Mouse (Mus musculus): ENCODE measurements around the gene Aco2. TPM values are rescaled to one million over a fixed set of nuclear protein-coding genes. Genes with fewer than 3 reads are reported as not detected.

Gene Aco2
- polyA plus RNA-seq, 1 experiment from 2014 or later, result 165 TPM

GRCm38 (mm10) chr15:81956457-81956856 lies 84.3 kb downstream of the Aco2 start:
- H3K9me3 ChIP-seq (ENCODE audit: control insufficient read depth, low read length), result no peaks in the 10 kb centered on the region
- H3K27ac ChIP-seq (ENCODE audit: low read depth, low read length), result no peak overlapping the region
- DNase-seq (ENCODE audit: low spot score, missing footprints) (peak; percentile 94), ATAC-seq (ENCODE audit: low FRiP score) (no peak)
- H3K27me3 ChIP-seq (ENCODE audit: control insufficient read depth, insufficient read depth, low read length), result no peaks in the 10 kb centered on the region
- peaks cover 2% of the 10 kb centered on the region for H3K4me1 ChIP-seq (ENCODE audit: control insufficient read depth, insufficient read depth, low read length)
- H3K9ac ChIP-seq (ENCODE audit: low read length), result no peak overlapping the region
- H3K4me3 ChIP-seq (ENCODE audit: low read depth, low read length), result no peak overlapping the region
- 51% methylated on average over 8 of the region's 8 CpGs for WGBS
- no peak overlapping the region for H3K4me2 ChIP-seq
- 0 out of 2 replicates have a peak, but pooled peaks cover 3% of the 10 kb centered on the region for H3K36me3 ChIP-seq (ENCODE audit: control insufficient read depth, insufficient read depth, low read length)

- H3K9ac ChIP-seq (ENCODE audit: low read length), result no peak overlapping the region
- H3K4me2 ChIP-seq, result no peak overlapping the region
- H3K27me3 ChIP-seq (ENCODE audit: control insufficient read depth, insufficient read depth, low read length), result no peaks in the 10 kb centered on the region
- peaks cover 2% of the 10 kb centered on the region for H3K4me1 ChIP-seq (ENCODE audit: control insufficient read depth, insufficient read depth, low read length)
- ATAC-seq (ENCODE audit: low FRiP score), result no peak
- H3K4me3 ChIP-seq (ENCODE audit: low read depth, low read length), result no peak overlapping the region
- no peak overlapping the region for H3K27ac ChIP-seq (ENCODE audit: low read depth, low read length)
- no peak for DNase-seq (ENCODE audit: low spot score, missing footprints)
- no peaks in the 10 kb centered on the region for H3K9me3 ChIP-seq (ENCODE audit: control insufficient read depth, low read length)
- WGBS, result 89% methylated on average over 11 of the region's 11 CpGs
- 0 out of 2 replicates have a peak, but pooled peaks cover 3% of the 10 kb centered on the region for H3K36me3 ChIP-seq (ENCODE audit: control insufficient read depth, insufficient read depth, low read length)
Measured at GRCm38 (mm10) chr15:81957598-81957997, 85.5 kb downstream of the Aco2 start.

- H3K9me3 ChIP-seq (ENCODE audit: control insufficient read depth, low read length), result no peaks in the 10 kb centered on the region
- H3K4me2 ChIP-seq, result no peak overlapping the region
- H3K27ac ChIP-seq (ENCODE audit: low read depth, low read length), result no peak overlapping the region
- WGBS, result 82% methylated on average over 3 of the region's 3 CpGs
- DNase-seq (ENCODE audit: low spot score, missing footprints) (peak; percentile 75), ATAC-seq (ENCODE audit: low FRiP score) (no peak)
- no peaks in the 10 kb centered on the region for H3K27me3 ChIP-seq (ENCODE audit: control insufficient read depth, insufficient read depth, low read length)
- H3K36me3 ChIP-seq (ENCODE audit: control insufficient read depth, insufficient read depth, low read length), result 0 out of 2 replicates have a peak, but pooled peaks cover 3% of the 10 kb centered on the region
- H3K4me1 ChIP-seq (ENCODE audit: control insufficient read depth, insufficient read depth, low read length), result peaks cover 2% of the 10 kb centered on the region
- no peak overlapping the region for H3K9ac ChIP-seq (ENCODE audit: low read length)
- H3K4me3 ChIP-seq (ENCODE audit: low read depth, low read length), result no peak overlapping the region
Measured at GRCm38 (mm10) chr15:81958906-81959305, 86.8 kb downstream of the Aco2 start.

- H3K4me2 ChIP-seq, result peak within 1 kb of the TSS; percentile 100
- H3K27ac ChIP-seq (ENCODE audit: low read depth, low read length), result peak within 1 kb of the TSS; percentile 67
- H3K4me1 ChIP-seq (ENCODE audit: control insufficient read depth, insufficient read depth, low read length), result peaks cover 2% of the 10 kb centered on the region
- peak within 1 kb of the TSS; percentile 57 for H3K4me3 ChIP-seq (ENCODE audit: low read depth, low read length)
- H3K9ac ChIP-seq (ENCODE audit: low read length), result peak within 1 kb of the TSS; percentile 70
- under 1% methylated on average over 73 of the region's 77 CpGs for WGBS
- no peaks in the 10 kb centered on the region for H3K36me3 ChIP-seq (ENCODE audit: control insufficient read depth, insufficient read depth, low read length)
- ATAC-seq (ENCODE audit: low FRiP score) (peak; percentile 97), DNase-seq (ENCODE audit: low spot score, missing footprints) (peak; percentile 100)
- H3K9me3 ChIP-seq (ENCODE audit: control insufficient read depth, low read length), result no peaks in the 10 kb centered on the region
- H3K27me3 ChIP-seq (ENCODE audit: control insufficient read depth, insufficient read depth, low read length), result no peaks in the 10 kb centered on the region
Measured at GRCm38 (mm10) chr15:81960171-81961077, 88.3 kb downstream of the Aco2 start, which contains the start of gene Pmm1. Pmm1 (minus strand) TSS chr15:81960930.

GRCm38 (mm10) chr15:81961078-81961451 lies 89.0 kb downstream of the Aco2 start:
- Histone ChIP-seq H3K27ac (ENCODE audit: low read depth, low read length) (no peak overlapping the region), H3K9me3 (ENCODE audit: control insufficient read depth, low read length) (no peaks in the 10 kb centered on the region), H3K4me2 (peak overlapping the region; percentile 100), H3K9ac (ENCODE audit: low read length) (peak overlapping the region; percentile 33; the same call in 1 of the 2 replicates), H3K27me3 (ENCODE audit: control insufficient read depth, insufficient read depth, low read length) (no peaks in the 10 kb centered on the region), H3K4me1 (ENCODE audit: control insufficient read depth, insufficient read depth, low read length) (peaks cover 2% of the 10 kb centered on the region), H3K36me3 (ENCODE audit: control insufficient read depth, insufficient read depth, low read length) (no peaks in the 10 kb centered on the region), H3K4me3 (ENCODE audit: low read depth, low read length) (peak overlapping the region; percentile 57)
- ATAC-seq (ENCODE audit: low FRiP score) (peak; percentile 53), DNase-seq (ENCODE audit: low spot score, missing footprints) (no peak)
- 3% methylated on average over 7 of the region's 8 CpGs for WGBS

GRCm38 (mm10) chr15:81964262-81964661 lies 92.2 kb downstream of the Aco2 start:
- H3K9ac ChIP-seq (ENCODE audit: low read length), result no peak overlapping the region
- 73% methylated on average over 1 of the region's 1 CpGs for WGBS
- no peak for ATAC-seq (ENCODE audit: low FRiP score)
- no peaks in the 10 kb centered on the region for H3K27me3 ChIP-seq (ENCODE audit: control insufficient read depth, insufficient read depth, low read length)
- H3K27ac ChIP-seq (ENCODE audit: low read depth, low read length), result no peak overlapping the region
- peaks cover 2% of the 10 kb centered on the region for H3K4me1 ChIP-seq (ENCODE audit: control insufficient read depth, insufficient read depth, low read length)
- H3K36me3 ChIP-seq (ENCODE audit: control insufficient read depth, insufficient read depth, low read length), result no peaks in the 10 kb centered on the region
- DNase-seq (ENCODE audit: low spot score, missing footprints), result no peak
- H3K9me3 ChIP-seq (ENCODE audit: control insufficient read depth, low read length), result no peaks in the 10 kb centered on the region
- H3K4me2 ChIP-seq, result no peak overlapping the region
- H3K4me3 ChIP-seq (ENCODE audit: low read depth, low read length), result no peak overlapping the region

Other genes starting within 250 kb of the Aco2 start
- 27.8 and 30.5 TPM in 2 replicates for gene L3mbtl2, start 208.4 kb upstream of the Aco2 start, polyA plus RNA-seq (2014; fragmentation: Nextera tagmentation; extraction: Ambion mirVana)
- 2.5 and 2.8 TPM in 2 replicates for gene Chadl, start 175.0 kb upstream of the Aco2 start, polyA plus RNA-seq (2014; fragmentation: Nextera tagmentation; extraction: Ambion mirVana)
- gene Zc3h7b, start 127.3 kb upstream of the Aco2 start, polyA plus RNA-seq (2014; fragmentation: Nextera tagmentation; extraction: Ambion mirVana), result 34.3 and 35.0 TPM in 2 replicates
- 152 and 156 TPM in 2 replicates for gene Rangap1, start 126.8 kb upstream of the Aco2 start, polyA plus RNA-seq (2014; fragmentation: Nextera tagmentation; extraction: Ambion mirVana)
- 11.0 and 12.9 TPM in 2 replicates for gene Tef, start 69.9 kb upstream of the Aco2 start, polyA plus RNA-seq (2014; fragmentation: Nextera tagmentation; extraction: Ambion mirVana)
- 10.4 and 12.9 TPM in 2 replicates for gene Tob2, start 13.5 kb upstream of the Aco2 start, polyA plus RNA-seq (2014; fragmentation: Nextera tagmentation; extraction: Ambion mirVana)
- 179 and 197 TPM in 2 replicates for gene Phf5a, start 398 bp upstream of the Aco2 start, polyA plus RNA-seq (2014; fragmentation: Nextera tagmentation; extraction: Ambion mirVana)
- gene Polr3h, start 53.9 kb downstream of the Aco2 start, polyA plus RNA-seq (2014; fragmentation: Nextera tagmentation; extraction: Ambion mirVana), result 66.9 and 75.6 TPM in 2 replicates
- 18.0 and 18.9 TPM in 2 replicates for gene Csdc2, start 64.5 kb downstream of the Aco2 start, polyA plus RNA-seq (2014; fragmentation: Nextera tagmentation; extraction: Ambion mirVana)
- 26.9 and 29.8 TPM in 2 replicates for gene Pmm1, start 88.6 kb downstream of the Aco2 start, polyA plus RNA-seq (2014; fragmentation: Nextera tagmentation; extraction: Ambion mirVana)
- gene 1700029P11Rik, start 108.2 kb downstream of the Aco2 start, polyA plus RNA-seq (2014; fragmentation: Nextera tagmentation; extraction: Ambion mirVana), result not detected in 2 replicates
- gene Xrcc6, start 115.5 kb downstream of the Aco2 start, polyA plus RNA-seq (2014; fragmentation: Nextera tagmentation; extraction: Ambion mirVana), result 58.4 and 62.2 TPM in 2 replicates
- 33.7 and 37.8 TPM in 2 replicates for gene Desi1, start 161.6 kb downstream of the Aco2 start, polyA plus RNA-seq (2014; fragmentation: Nextera tagmentation; extraction: Ambion mirVana)
- 275 and 283 TPM in 2 replicates for gene Snu13, start 175.3 kb downstream of the Aco2 start, polyA plus RNA-seq (2014; fragmentation: Nextera tagmentation; extraction: Ambion mirVana)
- gene 4930407I10Rik, start 186.8 kb downstream of the Aco2 start, polyA plus RNA-seq (2014; fragmentation: Nextera tagmentation; extraction: Ambion mirVana), result not detected in 2 replicates
- 0.04 TPM in 1 of 2 replicates, not detected in the other for gene Mei1, start 197.7 kb downstream of the Aco2 start, polyA plus RNA-seq (2014; fragmentation: Nextera tagmentation; extraction: Ambion mirVana)